Mouse (Mus musculus): Measurements from ENCODE around the gene Six5. TPM values are rescaled to one million over a fixed set of nuclear protein-coding genes. Genes with fewer than 3 reads are reported as not detected.

The Six5 gene
- polyA plus RNA-seq, 1 experiment from 2014 or later = 7.5 TPM

DNA sequence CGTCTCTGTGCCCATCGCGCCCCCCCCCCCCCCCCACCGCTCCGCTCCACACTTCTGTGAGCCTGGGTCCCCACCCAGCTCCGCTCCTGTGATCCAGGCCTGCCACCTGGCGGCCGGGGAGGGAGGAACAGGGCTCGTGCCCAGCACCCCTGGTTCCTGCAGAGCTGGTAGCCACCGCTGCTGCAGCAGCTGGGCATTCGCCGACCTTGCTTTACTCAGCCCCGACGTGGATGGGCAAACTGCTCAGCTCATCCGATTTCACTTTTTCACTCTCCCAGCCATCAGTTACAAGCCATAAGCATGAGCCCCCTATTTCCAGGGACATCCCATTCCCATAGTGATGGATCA, 1.2 kb upstream of the Six5 start:
- H3K36me3 ChIP-seq = peaks cover 51% of the 10 kb centered on the region
- 2% methylated on average over 11 of the region's 15 CpGs for WGBS

GRCm38 (mm10) chr7:19093537-19094385, 633 bp upstream of the Six5 start:
- H3K9me3 ChIP-seq (replicated peaks) = no peaks in the 10 kb centered on the region
- WGBS = under 1% methylated on average over 45 of the region's 45 CpGs
- peak overlapping the region; percentile 67 for H3K4me3 ChIP-seq
- peak; percentile 100 for DNase-seq (ENCODE audit: low spot score)
- H3K36me3 ChIP-seq = peaks cover 45% of the 10 kb centered on the region
- peaks cover 54% of the 10 kb centered on the region for H3K4me1 ChIP-seq
- H3K27ac ChIP-seq = peak overlapping the region; percentile 95
- H3K27me3 ChIP-seq (ENCODE audit: low read depth, poor library complexity, severe bottlenecking) = peaks cover 24% of the 10 kb centered on the region

More for the DNA sequence above, 1.2 kb upstream of the Six5 start:
- Histone ChIP-seq H3K27me3 (ENCODE audit: low read depth, poor library complexity, severe bottlenecking) (peaks cover 24% of the 10 kb centered on the region), H3K4me3 (peak overlapping the region; percentile 67), H3K9me3 (replicated peaks) (no peaks in the 10 kb centered on the region), H3K4me1 (peaks cover 54% of the 10 kb centered on the region), H3K27ac (peak overlapping the region; percentile 87)
- DNase-seq (ENCODE audit: low spot score) = peak; percentile 90

GRCm38 (mm10) chr7:19094826-19095750, 694 bp downstream of the Six5 start:
- Histone ChIP-seq H3K4me3 (peak overlapping the region; percentile 67), H3K9me3 (replicated peaks) (no peaks in the 10 kb centered on the region), H3K36me3 (peaks cover 35% of the 10 kb centered on the region), H3K27me3 (ENCODE audit: low read depth, poor library complexity, severe bottlenecking) (peaks cover 22% of the 10 kb centered on the region), H3K4me1 (peaks cover 54% of the 10 kb centered on the region), H3K27ac (peak overlapping the region; percentile 95)
- under 1% methylated on average over 87 of the region's 87 CpGs for WGBS
- DNase-seq (ENCODE audit: low spot score) = peak; percentile 80

DNA sequence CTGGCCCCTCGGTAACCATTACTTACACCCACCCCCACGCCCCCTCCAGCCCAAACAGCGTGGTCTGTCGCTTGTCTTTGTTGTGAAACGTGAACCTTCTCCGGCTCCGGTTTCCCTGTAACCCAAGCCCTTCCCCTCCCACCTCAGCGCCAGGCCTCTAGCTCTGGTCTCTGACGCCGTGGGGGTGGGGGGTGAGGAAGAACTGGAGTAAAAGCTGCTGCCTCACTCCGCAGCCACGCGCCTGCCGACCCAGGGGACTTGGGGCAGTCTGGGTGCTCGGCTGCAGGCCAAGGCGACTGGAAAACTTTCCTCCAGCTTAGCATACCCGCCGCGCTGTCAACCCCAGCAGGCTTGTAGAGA, 1.3 kb downstream of the Six5 start:
- peak; percentile 87 for DNase-seq (ENCODE audit: low spot score)
- no peaks in the 10 kb centered on the region for H3K9me3 ChIP-seq (replicated peaks)
- peak overlapping the region; percentile 95 for H3K27ac ChIP-seq
- H3K36me3 ChIP-seq = peaks cover 28% of the 10 kb centered on the region
- WGBS = under 1% methylated on average over 19 of the region's 19 CpGs
- H3K4me3 ChIP-seq = peak overlapping the region; percentile 67
- H3K4me1 ChIP-seq = peaks cover 54% of the 10 kb centered on the region
- peaks cover 16% of the 10 kb centered on the region for H3K27me3 ChIP-seq (ENCODE audit: low read depth, poor library complexity, severe bottlenecking)

DNA sequence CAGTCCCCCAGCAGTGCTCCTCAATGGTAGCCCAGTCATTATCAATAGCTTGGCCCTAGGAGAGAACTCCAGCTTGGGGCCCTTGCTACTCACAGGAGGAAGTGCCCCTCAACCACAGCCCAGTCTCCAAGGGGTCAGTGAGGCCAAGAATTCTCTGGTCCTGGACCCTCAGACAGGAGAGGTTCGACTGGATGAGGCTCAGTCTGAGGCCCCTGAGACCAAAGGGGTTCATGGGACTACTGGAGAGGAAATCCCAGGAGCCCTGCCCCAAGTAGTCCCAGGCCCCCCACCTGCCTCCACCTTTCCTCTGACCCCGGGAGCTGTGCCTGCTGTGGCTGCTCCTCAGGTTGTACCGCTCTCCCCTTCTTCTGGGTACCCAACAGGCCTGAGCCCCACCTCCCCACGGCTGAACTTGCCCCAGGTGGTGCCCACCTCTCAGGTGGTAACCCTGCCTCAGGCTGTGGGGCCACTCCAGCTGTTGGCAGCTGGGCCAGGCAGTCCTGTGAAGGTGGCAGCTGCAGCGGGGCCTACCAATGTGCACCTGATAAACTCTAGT, 2.1 kb downstream of the Six5 start:
- peak; percentile 33 for DNase-seq (ENCODE audit: low spot score)
- Histone ChIP-seq H3K4me1 (peaks cover 50% of the 10 kb centered on the region), H3K27ac (peak overlapping the region; percentile 95), H3K36me3 (peaks cover 21% of the 10 kb centered on the region), H3K27me3 (ENCODE audit: low read depth, poor library complexity, severe bottlenecking) (peaks cover 8% of the 10 kb centered on the region), H3K4me3 (peak overlapping the region; percentile 67), H3K9me3 (replicated peaks) (no peaks in the 10 kb centered on the region)
- WGBS = 53% methylated on average over 5 of the region's 5 CpGs

- no peak overlapping the region for H3K4me3 ChIP-seq
- no peak overlapping the region for H3K27ac ChIP-seq
- no peaks in the 10 kb centered on the region for H3K9me3 ChIP-seq (replicated peaks)
- DNase-seq (ENCODE audit: low spot score) = no peak
- H3K36me3 ChIP-seq = peaks cover 15% of the 10 kb centered on the region; the same call in 1 of the 2 replicates
- 53% methylated on average over 2 of the region's 2 CpGs for WGBS
- H3K4me1 ChIP-seq = peaks cover 43% of the 10 kb centered on the region
- peaks cover under 1% of the 10 kb centered on the region for H3K27me3 ChIP-seq (ENCODE audit: low read depth, poor library complexity, severe bottlenecking)
Measured at GRCm38 (mm10) chr7:19097217-19097616, 2.8 kb downstream of the Six5 start.

DNA sequence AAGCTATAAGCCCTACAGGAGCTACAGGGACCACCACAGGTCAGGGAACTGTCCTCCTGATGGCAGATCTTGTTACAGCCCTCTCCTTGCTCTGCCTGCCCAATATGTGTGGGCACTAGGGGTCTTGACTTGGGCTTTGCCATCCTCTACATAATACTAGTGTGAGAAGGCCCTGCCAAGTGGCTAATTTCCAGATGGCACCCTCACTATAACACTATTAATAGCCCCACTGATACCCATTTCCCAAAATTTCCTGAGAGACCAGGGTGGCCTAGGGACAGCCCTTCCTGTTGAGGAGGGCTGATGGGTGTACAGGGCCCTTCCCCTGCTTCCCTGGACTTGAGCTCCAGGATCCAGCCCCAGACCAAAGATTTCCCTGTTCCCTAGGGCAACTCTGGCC, 3.5 kb downstream of the Six5 start:
- Histone ChIP-seq H3K4me3 (no peak overlapping the region), H3K9me3 (replicated peaks) (no peaks in the 10 kb centered on the region), H3K27ac (no peak overlapping the region), H3K36me3 (peaks cover 15% of the 10 kb centered on the region; the same call in 1 of the 2 replicates), H3K27me3 (ENCODE audit: low read depth, poor library complexity, severe bottlenecking) (no peaks in the 10 kb centered on the region), H3K4me1 (peaks cover 37% of the 10 kb centered on the region)
- DNase-seq (ENCODE audit: low spot score) = no peak

DNA sequence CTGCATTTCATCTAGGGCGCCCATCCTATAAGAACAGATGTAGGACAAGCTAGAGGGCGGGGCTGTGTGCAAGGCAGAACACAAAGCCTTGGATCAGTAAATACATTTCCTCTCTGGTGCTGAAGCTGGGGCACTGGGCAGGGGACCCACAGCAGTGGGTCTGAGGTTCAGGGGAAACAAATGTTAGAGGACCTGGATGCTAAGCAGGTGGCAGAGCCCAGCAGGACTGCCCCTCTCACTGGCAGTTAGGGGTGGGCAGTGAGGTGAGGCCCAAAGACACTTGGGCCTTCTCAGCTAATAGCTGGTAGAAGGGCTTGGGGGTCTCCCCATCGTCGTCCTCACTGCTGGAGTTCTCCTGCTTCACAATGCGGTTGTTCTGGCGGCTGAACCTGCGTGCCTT, 4.4 kb downstream of the Six5 start:
- DNase-seq (ENCODE audit: low spot score) = no peak
- Histone ChIP-seq H3K27me3 (ENCODE audit: low read depth, poor library complexity, severe bottlenecking) (no peaks in the 10 kb centered on the region), H3K36me3 (peaks cover 15% of the 10 kb centered on the region; the same call in 1 of the 2 replicates), H3K4me3 (no peak overlapping the region), H3K4me1 (peaks cover 30% of the 10 kb centered on the region), H3K9me3 (replicated peaks) (no peaks in the 10 kb centered on the region), H3K27ac (no peak overlapping the region)
- WGBS = 62% methylated on average over 7 of the region's 7 CpGs

DNA sequence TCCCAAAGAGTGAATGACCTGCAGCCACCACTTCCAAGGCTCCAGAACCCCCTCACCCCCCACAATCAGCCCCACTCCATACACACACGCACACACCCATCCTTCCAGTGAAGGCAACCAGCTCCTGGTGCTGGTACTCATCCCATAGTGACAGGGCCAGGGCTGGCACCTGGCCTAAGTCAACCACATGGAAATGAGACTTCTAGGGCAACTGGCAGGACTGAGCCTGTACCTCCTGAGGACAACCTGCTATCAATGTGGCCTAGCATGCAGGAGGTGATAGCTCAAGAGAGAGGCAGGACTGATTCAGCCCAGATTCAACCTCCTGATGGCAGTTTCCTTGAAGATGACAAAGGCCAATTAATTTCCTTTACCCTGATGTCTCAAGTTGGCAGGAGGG, 5.9 kb downstream of the Six5 start:
- Histone ChIP-seq H3K4me1 (peaks cover 25% of the 10 kb centered on the region), H3K27ac (no peak overlapping the region), H3K27me3 (ENCODE audit: low read depth, poor library complexity, severe bottlenecking) (no peaks in the 10 kb centered on the region), H3K36me3 (peaks cover 15% of the 10 kb centered on the region; the same call in 1 of the 2 replicates), H3K9me3 (replicated peaks) (no peaks in the 10 kb centered on the region), H3K4me3 (no peak overlapping the region)
- WGBS = 89% methylated on average over 1 of the region's 1 CpGs
- DNase-seq (ENCODE audit: low spot score) = no peak

DNA sequence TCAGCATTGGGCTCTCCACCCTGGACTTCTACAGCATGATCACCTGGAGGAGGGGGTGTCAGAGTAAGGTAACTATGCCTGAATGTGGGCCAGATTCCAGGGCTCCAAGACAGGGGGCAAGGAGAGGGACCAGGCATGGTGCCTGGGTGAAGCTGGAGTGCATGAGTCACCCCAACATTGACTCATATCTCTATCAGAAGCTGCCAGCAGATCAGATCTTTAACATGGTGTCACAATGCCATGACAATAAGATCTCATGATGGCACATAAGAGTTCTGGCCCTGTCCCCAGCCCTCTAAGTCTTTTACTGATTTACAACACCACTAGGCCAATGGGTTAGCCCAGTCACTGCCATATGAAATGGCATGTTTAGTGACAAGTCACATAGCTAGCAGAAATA, 9.3 kb downstream of the Six5 start:
- DNase-seq (ENCODE audit: low spot score) = no peak
- Histone ChIP-seq H3K27ac (no peak overlapping the region), H3K36me3 (no peaks in the 10 kb centered on the region), H3K27me3 (ENCODE audit: low read depth, poor library complexity, severe bottlenecking) (no peaks in the 10 kb centered on the region), H3K4me1 (no peaks in the 10 kb centered on the region), H3K9me3 (replicated peaks) (no peaks in the 10 kb centered on the region), H3K4me3 (no peak overlapping the region)

DNA sequence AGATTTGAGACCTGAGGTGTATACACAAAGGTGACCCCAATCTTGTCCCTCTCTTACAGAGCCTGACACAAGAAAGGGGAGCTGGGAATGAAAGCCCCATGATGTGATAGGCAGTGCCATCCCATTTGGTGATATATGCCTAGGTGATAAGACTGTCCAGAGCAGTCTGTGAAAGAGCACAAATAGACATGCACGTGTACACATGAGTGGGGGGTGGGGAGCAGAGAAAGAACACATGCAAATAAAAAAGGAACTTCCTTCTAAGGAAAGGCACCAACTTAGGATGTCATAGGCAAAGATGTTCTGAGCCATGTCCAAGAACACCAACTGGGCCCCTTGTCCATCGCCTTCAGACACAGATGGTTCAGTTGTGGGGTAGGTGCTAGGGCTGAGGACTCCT, 10.1 kb downstream of the Six5 start:
- Histone ChIP-seq H3K36me3 (no peaks in the 10 kb centered on the region), H3K9me3 (replicated peaks) (no peaks in the 10 kb centered on the region), H3K27me3 (ENCODE audit: low read depth, poor library complexity, severe bottlenecking) (no peaks in the 10 kb centered on the region), H3K4me1 (no peaks in the 10 kb centered on the region), H3K4me3 (no peak overlapping the region), H3K27ac (no peak overlapping the region)
- WGBS = 90% methylated on average over 2 of the region's 2 CpGs
- DNase-seq (ENCODE audit: low spot score) = no peak

GRCm38 (mm10) chr7:19107436-19107835, 13.0 kb downstream of the Six5 start:
- Histone ChIP-seq H3K4me3 (no peak overlapping the region), H3K9me3 (replicated peaks) (no peaks in the 10 kb centered on the region), H3K27ac (no peak overlapping the region), H3K27me3 (ENCODE audit: low read depth, poor library complexity, severe bottlenecking) (no peaks in the 10 kb centered on the region), H3K4me1 (no peaks in the 10 kb centered on the region), H3K36me3 (no peaks in the 10 kb centered on the region)
- DNase-seq (ENCODE audit: low spot score) = no peak
- 66% methylated on average over 3 of the region's 3 CpGs for WGBS

- no peaks in the 10 kb centered on the region for H3K9me3 ChIP-seq (replicated peaks)
- no peaks in the 10 kb centered on the region for H3K4me1 ChIP-seq
- H3K27ac ChIP-seq = no peak overlapping the region
- H3K36me3 ChIP-seq = no peaks in the 10 kb centered on the region
- DNase-seq (ENCODE audit: low spot score) = no peak
- WGBS = 85% methylated on average over 1 of the region's 1 CpGs
- no peaks in the 10 kb centered on the region for H3K27me3 ChIP-seq (ENCODE audit: low read depth, poor library complexity, severe bottlenecking)
- no peak overlapping the region for H3K4me3 ChIP-seq
Measured at GRCm38 (mm10) chr7:19109565-19109964, 15.2 kb downstream of the Six5 start.
